Mouse (Mus musculus): ENCODE results near the gene Lhfpl2.

Lhfpl2 gene

DNA sequence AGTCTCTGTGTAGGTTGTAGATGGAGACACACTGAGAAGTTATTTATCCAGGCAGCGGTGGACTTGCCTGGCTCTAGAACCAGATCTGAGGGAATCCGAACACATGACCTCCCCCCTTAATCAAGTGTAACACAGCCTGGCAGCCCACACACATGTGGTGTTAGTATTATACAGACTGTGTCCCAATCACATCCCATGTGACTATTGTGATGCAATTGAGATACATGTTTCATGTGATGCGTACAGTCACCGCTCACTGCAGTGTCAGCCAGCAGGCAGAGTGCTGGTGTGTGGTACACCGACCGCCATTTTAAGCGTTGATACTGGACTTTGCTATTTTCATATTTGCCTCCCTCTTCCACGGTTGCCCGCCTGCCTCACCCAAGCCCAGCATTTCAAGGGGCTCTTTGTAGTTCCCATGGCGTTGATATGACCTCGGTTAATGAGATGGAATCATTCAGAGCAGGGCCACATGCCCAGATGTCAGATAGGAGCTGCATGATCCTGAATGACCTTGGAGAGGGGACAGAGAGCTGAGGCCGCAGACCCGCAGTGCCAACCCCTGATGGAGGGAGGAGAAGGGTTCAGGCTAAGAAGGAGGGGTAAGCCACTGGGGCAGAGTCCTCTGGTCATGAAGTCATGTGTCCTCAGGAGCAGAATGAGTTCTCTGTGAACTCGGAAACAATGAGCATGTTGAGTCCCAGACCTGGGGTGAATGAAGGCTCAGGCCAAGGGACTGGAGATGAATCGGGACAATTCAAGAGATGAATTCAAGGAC is 115.1 kb downstream of the Lhfpl2 start:
- no peak for DNase-seq (ENCODE audit: extremely low read depth, insufficient read length, low spot score)

DNA sequence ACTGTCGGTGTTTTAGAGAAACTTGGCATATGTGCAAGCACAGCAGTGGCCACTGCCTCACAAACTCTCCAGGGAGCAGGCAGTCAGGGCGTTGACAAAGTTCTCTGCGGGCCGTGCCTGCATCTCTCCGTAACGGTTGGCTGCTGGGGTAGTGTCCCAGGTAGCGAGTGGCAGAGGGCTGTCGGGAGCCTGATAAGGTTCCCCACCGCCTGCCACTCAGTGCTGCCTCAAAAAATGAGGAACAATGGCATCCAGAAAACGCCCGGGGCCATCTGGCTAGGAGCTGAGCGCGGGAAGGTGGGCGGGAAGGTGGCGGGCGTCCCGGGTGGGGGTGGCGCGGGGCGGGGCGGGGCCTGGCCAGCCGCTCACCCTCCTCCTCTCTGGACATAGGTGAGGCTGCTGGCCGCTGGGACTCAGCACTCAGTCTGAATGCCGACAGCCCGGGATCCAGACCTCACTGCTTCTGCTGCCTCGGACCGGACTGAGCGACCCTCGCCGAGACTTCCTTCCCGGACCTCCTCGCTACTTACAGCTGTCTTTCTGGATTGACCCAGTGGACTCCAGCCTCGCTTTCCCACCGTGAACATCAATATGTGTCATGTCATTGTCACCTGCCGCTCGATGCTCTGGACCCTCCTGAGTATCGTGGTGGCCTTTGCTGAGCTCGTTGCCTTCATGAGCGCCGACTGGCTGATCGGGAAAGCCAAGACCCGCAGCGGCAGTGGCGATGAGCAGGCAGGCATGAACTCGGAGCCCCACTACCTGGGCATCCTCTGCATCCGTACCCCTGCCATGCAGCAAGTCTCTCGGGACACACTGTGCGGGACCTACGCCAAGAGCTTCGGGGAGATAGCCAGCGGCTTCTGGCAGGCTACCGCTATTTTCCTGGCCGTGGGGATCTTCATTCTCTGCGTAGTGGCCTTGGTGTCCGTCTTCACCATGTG is 116.3 kb downstream of the Lhfpl2 start:
- peak; percentile 58 for DNase-seq (ENCODE audit: extremely low read depth, insufficient read length, low spot score)

DNA sequence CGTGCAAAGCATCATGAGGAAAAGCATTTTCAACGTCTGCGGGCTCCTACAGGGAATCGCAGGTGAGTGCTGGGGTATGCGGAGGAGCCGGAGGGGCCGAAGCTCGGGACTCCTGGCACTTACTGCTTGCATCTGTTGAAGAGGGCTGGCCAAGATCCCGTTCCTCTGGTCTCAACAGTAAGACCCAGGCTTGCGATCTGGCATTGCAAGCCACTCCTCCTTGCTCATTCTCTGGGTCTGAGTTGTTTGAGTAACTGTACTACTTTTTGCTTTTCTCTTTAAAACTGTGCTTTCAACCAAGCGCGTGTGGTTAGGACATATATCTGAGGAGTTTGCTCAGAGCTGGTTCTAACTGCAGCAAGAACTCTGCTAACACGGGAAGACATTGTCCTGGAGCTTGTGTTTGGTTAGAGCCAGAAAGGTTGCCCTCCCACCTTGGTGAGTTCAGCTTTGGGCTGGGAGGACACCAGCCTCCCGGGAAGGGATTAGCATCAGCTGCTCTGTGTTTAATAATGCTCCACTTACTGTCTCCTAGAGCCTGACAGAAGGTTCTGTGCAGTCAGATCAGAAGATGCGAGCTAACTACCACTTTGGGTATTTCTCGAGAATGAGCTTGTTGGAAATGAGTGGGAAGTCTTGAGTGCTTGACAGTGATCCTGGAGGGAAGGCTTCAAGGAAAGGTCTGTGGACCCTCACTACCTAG is 117.1 kb downstream of the Lhfpl2 start:
- DNase-seq (ENCODE audit: extremely low read depth, insufficient read length, low spot score), result no peak

DNA sequence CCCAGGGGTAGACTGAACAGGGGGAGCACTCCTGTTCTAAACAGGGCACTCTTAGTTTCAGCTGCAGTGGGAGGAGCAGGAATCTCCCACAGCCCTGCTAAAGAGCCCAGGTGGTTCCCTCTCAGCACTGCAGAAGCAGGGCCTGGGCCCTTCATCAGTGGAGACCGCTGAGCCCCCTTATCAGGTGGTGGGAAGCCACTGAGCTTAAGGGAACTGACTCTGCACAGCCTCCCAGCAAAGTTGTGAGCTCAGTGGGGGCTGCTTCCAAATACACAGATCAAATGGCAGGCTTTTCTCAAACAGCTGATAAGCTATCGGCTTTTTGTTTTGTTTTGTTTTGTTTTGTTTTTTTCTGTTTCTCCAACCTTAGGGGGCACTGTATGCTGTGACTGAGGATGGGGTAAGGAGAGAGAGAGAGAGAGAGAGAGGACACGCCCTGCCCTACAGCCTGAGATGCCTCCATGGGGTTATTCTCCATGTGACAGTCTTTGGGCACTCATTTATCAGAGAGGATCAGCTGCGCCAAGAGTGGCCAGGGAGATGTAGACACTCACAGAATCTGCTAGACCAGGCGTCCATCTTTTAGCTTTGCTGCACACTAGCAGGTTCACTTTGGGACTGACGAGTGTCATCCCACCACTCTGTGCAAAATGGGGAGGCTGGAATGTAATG is 117.9 kb downstream of the Lhfpl2 start:
- no peak for DNase-seq (ENCODE audit: extremely low read depth, insufficient read length, low spot score)

DNA sequence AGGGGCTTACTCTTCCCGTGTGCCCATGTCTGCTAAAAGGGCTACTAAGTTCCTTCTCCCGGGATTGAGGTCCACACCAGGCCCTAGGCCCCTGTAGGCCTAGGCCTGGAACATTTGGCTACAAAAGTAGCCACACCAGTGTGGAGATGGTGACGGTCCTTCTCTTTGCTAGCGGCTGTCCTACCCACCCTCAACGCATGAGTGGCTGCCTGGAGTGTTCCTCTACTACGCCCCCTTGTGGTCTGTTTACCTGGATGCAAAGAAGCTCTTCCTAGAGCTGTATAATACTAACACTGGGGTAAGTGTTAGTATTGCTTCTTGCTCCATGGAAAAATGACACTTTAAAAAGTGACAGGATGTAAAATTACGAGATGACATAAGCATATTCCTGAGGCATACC is 119.6 kb downstream of the Lhfpl2 start:
- DNase-seq (ENCODE audit: extremely low read depth, insufficient read length, low spot score), result no peak

DNA sequence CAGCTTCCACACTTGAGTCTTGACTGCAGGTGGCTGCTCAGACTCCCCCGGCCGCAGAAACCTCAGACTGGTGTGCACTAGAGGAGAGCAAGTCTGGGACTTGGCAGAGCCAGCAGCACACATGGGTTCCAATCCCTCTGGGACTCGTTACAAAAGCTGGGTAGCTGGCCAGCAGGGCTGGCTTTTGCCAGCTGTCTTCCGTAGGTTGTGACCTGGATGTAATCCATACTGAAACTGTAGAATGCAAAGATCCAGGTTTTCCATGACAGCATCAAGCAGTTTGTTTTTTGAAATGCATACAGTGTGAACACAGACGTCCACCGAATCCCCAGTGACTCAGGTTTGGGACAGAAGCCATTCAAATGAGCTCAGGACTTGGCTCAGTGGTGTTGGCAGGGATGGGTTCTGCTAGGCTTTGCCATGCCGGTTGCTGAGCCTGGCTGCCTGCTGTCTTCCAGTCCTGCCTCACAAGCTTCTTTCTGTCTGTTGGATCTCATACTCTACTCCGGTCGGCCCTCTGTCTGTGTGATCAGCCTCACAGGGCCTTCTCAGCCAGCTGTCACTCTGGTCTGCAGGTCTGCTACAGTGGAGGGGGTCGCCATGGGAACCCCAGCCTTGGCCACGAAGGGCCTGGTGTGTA is 120.9 kb downstream of the Lhfpl2 start:
- peak; percentile 87 for DNase-seq (ENCODE audit: extremely low read depth, insufficient read length, low spot score)

DNA sequence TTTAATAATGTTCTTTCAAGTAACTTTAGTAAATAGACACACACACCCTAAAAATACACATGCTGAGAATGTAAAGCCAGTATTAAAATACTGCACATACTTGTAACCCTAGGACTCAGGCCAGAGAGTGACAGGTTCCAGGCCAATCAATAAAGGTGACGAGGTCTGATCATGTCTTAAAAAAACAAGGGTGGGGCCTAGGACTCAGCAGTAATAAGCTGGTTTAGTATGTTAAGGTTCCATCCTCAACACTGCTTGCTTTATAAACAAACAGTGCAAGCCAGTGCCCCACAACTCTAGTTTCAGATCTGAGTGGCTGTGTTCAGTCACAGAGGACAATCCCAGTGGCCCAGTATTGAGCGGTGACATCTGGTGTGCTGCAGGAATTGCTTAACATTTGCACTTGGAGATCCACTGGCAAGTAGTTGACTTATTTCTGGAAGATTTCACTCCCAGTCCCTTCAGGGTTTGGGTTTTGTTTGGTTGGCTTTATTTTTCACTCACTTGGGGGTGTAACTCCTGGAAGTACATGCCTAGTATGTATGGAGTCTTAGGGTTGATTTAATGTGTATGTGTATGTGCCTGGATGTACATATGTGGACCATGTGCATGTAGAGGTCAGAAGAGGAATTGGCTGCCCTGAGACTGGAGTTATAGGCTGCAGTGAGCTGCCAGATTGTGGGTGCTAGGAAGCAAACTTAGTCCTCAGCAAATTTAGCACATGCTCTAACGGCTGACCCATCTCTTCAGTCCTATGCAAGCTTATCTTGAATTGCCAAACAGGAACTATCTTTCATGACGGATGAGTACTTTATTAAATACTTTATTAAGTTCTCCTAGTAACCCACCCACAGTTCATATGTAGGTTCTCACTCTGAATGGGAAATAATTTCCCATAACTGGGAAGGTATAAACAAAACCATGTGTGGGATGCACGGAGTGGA is 123.2 kb downstream of the Lhfpl2 start:
- no peak for DNase-seq (ENCODE audit: extremely low read depth, insufficient read length, low spot score)

DNA sequence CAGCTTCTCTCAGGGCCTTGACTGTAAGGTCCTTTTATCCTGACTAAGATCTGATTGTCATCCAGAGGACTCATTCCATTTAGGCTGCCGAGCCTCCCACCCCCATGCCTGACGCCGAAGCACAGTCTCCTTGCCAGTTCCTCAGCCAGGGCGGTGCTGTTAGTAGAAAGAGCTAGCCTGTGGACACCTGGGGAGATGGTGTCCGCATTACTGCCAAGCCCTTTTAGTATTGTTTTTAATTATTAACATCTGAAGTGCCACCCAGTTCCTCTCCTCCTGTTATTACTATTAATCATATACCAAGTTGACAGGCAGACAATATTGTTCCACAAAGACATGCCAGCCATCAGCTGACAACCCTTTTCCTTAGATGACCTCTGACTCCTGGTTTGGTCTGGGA is 124.4 kb downstream of the Lhfpl2 start:
- DNase-seq (ENCODE audit: extremely low read depth, insufficient read length, low spot score), result no peak

DNA sequence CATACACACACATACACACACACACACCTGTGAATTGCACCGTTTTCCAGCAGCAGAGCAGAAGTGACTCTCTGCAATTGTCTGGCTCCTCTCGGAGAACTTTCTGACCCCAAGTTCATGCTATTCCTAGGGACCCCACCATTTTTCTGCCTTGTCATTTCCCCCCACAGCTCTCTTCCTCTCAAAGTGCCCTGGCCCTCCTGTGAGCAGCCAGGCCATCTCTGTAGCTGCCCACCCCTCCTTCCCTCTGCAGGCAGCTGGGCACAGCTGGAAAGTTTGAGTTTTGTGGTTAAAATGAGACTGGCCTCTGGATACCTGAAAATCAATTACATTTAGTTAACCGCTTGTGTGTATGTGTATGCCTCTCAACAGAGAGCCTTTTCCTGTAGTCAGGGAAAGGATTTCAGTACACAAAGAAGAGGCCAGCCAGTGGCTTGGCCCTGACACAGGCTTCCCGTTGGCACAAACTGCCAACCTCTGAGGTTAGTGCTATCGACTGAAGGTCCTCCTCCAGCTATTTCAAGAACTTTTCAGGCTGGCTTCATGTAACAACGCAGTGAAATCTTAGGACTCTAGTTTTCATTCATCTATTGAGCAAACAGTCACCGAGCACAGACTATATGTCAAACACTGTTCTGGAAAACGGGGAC is 125.9 kb downstream of the Lhfpl2 start:
- DNase-seq (ENCODE audit: extremely low read depth, insufficient read length, low spot score), result no peak

DNA sequence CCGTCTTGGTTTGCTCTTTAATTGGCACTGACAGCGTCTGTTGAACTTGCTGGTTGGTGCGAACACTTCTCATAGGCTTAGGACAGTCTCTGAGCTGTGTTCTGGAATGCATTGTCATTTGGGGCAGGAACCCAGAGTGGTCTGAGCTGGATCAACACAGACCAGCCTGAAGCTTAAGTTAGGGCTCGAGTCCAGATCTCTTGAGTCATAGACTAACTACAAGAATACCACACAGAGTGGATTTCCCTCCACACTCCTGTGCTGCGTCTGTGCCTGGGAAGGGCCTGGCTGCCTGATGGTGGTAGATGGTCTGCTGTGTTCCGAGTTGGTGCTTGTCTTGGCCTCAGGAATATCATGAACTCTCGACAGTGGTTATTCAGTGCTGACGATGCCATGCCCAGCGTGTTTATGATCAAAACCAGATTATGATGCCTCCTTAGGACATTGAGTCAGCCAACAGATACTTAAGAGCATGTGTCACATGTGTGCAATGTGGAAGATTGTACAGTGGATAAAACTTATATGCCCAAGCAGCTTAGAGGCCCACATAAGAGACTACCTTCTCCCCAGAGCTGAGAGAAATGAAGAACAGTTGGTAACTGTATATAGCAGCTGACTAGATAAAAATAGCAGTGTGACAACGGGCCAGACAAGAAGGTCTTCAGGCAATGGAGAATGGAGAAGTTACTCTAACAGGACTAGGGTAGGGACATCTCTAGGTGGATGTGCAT is 127.3 kb downstream of the Lhfpl2 start:
- DNase-seq (ENCODE audit: extremely low read depth, insufficient read length, low spot score), result peak; percentile 67

DNA sequence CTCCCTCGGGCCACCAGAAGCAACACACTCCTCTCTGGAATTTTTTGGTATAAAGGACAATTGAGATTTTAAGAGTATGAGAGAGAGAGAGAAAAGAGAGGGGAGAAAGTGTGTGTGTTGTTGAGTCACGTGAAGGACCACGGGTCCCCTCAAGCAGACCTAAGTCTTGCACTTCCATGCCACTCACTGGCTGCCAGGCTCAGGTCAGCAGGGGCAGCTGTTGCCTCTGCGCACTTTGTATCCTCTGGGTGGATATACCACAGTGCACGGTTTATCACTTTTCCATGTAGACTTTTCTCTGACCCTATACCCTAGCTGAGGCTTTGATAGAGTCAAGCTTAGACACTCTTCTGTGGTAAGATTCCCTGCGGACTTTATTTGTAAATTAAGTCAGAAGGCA is 128.0 kb downstream of the Lhfpl2 start:
- DNase-seq (ENCODE audit: extremely low read depth, insufficient read length, low spot score), result no peak

DNA sequence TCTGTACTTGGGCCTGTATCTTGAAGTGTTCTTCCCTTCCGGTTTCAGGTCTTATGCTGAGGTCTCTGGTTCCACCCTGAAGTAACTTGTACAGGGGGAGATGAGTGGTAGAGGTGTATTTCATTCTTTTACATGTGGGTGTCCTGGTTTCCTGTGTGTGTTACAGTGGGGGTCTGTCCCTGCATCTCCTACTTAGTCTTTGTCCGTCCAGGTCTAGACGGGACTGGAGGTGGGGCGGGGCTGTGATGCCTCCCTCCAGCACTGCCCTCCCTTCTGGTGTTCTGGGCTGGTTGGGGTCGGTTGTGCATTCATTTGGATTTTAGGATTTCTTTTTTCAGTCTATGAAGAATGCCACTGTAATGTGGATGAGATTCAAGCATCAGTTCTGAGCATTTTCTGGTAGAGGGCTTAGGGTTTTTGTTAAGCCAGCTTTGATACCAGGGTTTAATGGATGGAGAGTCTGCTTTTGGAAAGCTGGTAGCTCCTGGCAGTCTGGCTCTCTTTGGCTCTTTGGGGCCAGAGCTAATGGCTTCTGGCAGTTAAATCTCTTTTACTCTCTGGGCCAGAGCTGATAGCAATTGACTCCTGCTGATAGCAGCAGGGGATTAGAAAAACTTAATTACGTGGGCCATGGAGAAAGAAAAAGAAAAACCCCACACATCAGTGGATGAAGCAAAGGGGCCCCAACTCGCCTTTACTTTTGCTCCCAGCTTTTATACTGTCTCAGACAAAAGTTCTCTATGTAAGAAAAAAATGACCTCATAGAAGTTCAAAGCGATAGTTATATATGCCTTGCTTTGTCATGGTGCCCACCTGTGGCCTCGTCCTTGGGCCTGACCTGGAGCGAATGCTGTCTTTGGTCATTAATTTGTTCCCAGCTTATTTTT is 130.8 kb downstream of the Lhfpl2 start:
- DNase-seq (ENCODE audit: extremely low read depth, insufficient read length, low spot score), result no peak

DNA sequence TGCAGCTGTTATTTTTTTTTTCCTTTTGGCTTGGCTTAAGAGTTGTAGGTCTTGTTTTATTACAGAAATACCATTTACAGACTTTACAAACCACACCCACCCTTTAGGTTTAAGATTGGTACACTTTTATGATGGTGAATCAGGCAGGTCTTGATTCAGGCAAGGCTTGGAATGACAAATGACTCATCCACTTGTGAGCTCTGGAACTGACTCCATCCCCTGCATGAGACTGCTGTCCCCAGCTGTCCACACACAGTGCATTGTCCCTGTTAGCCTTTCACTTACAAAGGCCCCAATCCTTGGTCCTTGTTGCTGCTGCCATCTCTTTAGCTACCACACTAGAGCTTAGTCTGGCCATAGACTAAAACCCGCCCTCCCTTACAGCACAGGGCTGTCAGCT is 132.8 kb downstream of the Lhfpl2 start:
- DNase-seq (ENCODE audit: extremely low read depth, insufficient read length, low spot score), result peak; percentile 48

DNA sequence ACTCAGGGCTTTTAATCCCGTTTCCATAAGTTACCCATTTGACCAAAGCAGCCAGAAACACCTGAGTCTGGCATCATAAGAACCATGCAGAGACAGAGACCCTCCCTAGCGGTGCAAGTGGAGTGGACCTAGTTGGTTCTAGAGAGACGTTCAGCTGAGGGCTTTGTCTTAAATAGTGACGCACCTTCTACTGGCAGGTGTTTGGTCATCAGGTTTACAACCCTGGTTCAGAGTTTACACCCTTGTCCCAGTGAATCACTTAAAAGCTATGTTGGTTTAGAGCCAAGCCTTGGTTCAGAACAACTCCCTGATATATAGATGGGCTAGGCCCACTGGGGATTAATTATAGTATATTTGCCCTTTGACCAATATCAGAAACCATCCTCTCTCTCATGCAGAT is 135.6 kb downstream of the Lhfpl2 start:
- no peak for DNase-seq (ENCODE audit: extremely low read depth, insufficient read length, low spot score)

DNA sequence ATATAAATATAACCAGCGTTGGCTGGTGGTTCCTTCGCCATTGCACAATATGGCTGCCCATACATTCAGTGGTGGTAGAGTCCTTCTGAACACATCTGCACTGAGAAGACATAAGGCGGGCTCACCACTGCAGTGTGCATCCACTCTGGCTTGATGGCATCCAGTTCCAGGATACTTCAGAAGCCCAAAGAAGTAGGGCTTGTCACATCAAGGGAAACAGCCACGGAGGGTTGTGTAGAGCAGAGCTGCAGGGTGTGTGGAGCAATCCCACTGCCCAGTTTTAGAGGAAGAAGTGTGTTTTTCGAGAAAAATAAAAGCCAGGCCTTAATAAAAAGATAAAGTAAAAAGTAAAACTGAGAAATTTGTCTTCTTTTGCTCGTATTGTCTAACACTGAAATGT is 141.0 kb downstream of the Lhfpl2 start:
- no peak for DNase-seq (ENCODE audit: extremely low read depth, insufficient read length, low spot score)

DNA sequence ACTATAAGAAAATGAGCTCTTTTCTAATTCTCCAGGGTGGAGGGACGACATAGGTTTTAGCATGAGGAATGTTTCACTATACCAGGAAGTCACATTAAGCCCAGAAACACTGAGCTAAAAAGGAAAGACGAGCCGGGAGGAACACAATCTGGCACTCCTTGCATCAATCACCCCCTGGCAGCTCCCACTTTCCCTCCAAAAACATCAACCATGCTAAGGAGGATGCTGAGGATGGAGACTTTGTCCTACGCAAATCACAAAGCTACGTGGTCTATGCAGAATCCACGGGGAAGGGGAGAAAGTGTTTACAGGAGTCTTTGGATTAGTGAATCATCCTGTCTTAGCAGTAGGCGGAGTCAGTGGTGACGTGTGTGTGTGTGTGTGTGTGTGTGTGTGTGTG is 142.2 kb downstream of the Lhfpl2 start:
- no peak for DNase-seq (ENCODE audit: extremely low read depth, insufficient read length, low spot score)

DNA sequence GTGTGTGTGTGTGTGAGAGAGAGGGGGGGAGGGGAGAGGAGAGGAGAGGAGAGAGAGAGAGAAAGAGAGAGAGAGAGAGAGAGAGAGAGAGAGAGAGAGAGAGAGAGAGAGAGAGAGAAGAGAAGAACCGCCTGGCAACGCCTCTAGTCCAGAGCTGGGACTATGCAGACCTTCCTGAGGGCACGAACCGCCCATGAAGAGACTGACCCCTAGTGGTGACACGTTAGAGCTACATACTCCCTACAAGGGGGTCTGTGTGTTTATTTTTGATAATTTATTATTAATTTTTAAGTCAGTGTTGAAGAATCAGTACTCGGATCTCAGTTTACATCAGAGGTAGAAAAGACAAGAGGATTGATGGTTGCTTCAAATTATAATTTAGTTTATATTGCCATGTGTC is 147.6 kb downstream of the Lhfpl2 start:
- no peak for DNase-seq (ENCODE audit: extremely low read depth, insufficient read length, low spot score)
